Mouse (Mus musculus): ENCODE measurements around the gene Srpr.

DNA sequence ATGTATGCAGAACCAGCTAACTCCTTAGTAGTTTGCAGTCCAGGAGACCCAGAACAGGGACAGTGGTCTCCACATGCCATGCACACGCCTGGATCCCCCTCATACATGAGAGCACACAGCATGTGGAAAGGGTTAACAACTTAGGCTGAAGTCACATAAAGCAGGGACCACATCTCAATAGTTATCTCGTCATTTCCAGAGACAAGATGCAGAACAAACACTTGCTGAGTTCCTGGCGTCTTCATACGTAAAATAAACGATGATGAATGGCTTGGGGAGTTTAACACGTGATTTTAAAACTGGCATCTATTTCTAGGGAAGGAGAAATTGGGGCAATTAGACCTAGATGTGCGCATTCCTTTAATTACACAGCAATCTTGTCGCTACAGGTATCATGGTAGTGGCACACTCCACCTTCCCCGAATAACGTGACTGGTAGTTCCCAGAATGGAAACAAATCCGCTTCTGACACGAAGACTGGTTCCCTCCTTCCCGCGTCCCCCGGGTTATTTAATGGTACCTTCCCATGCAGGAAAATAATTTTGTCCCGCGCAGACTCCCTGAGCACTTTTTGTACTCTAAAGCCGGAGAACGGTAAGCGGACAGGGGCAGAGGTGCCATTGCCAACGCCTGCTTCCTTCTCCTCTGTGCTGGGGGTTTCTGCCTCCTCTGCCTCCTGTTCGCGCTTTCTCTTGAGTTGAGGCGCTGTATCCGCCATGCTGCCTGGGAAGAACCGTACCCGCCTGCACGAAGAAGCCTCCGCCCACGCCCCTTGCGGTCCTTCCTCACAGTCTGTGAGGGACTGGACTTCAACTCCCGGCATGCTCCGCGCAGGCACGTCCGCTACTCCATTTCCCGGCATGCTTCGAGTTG, 24.5 kb upstream of the Srpr start, which contains the start of gene Dcps:
- TF ChIP-seq CTCF (IDR thresholded peaks at IDR 0.05; ENCODE audit: insufficient read depth, low read depth, low read length) (no peak), POLR2A (IDR thresholded peaks at IDR 0.05; ENCODE audit: insufficient read depth, low read depth, low read length) (peak; percentile 78)

Measured in olfactory bulb, adult 2 months (tissue).